Mouse (Mus musculus) testis, postnatal 14 days (tissue): ENCODE results near the gene Ehbp1l1.

ENCODE experiments used
- DNase-seq: peaks from one replicate; pipeline ENCODE4 v3.0.0; 2021; ENCODE audit warnings: low spot score

Ehbp1l1 gene

DNA sequence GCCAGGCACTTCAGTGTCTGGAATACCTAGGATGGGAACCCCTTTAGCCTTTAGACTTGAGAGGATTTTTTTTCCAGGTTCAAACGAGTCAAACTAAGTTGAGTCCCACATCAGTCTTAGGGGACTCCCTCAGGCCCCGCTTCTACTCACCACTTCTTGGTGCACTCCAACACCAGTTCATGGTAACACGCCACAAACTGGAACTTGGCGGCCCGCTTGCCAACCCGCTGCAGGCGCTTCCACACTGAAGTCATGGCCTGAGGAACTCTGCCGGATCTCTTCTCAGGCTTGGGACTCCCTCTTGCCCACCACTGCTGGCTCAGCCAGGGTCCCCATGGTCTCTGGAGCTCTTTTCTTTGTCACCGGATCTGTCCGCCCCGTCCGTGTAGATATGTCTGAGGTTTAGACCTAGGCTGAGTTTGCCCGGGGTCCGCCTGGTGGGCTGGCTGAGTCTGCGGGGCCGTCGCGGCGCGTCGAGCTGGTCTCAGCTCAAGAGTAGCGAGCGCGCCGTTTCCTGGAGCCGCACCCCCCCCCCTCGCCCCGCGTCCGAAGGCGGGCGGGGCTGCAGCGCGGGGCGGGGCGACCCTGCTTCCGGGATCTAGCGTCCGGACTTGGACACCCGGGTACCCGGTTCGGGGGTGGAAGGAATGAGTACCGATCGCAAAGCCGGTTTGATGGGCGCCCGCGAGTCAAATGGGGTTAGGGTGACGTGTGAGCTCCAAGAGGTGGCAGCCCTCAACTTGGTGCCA is at the start of gene Ehbp1l1:
TSS of gene Ehbp1l1 (minus strand) at position 551 of the 749 bp plus-strand sequence.
- peak; percentile 41 for DNase-seq

DNA sequence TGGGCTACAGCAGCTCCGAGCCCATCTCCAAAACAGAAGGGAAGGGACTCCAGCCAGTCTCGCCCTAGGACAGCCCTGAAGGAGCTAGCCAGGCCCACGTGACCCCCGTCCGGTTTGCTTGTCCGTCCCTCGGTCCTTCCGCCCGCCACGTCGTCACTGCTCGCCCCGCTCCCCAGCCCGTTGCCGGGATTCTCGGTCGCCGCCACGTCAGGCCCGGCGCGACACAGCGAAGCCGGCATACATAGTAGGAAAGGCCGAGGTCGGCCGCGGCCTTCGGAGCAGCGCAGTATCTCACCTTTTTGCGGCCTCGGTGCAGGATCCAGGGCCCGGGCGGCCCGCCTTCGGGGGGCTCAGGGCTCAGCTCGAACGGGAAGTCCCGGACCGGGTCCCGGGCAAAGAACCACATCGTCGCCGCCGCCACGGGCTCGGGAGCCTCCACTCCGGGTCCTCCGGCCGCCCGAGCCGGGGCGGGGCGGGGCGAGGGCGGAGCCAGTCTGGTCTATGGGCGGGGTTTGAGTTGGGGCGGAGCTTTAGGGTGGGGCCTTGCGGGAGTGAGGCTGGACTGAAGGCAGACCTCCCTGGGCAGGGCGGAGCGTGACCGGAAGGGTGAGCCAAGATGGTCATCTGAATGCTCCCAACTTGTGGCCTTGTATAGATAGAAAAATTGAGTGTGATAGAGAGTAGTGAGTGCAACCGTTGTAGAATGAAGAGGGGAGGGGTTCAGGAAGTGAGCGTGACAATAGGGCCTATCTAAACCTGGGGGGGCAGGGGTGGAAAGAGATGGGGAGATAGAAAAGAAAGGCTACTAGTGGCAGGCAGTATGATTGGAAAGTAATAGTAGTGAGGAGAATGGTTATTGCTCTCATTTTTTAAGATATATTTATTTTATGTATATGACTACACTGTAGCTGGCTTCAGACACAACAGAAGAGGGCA is 45.1 kb upstream of the Ehbp1l1 start, which contains the start of gene Scyl1:
TSS of gene Scyl1 (minus strand) at position 495 of the 936 bp plus-strand sequence.
- DNase-seq = peak; percentile 91

DNA sequence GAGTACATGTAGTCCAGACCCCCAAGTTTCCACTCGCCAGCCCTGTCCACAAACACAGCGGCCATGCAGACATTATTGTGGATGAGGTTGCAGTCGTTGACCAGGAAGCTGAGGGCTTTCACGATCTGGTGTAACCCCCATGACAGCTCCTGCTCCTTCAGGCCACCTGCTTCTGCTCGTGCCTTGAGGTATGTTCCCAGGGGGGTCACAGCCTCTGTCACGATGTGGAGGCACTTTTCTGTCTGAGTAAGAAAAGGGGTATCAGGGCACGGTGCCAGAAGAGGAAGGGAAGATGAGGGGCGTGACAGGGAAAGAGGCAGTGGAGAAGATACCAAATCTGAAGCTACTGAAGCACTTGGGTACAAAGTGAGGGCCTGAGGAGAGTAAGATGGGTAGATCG is 44.2 kb upstream of the Ehbp1l1 start:
- no peak for DNase-seq

DNA sequence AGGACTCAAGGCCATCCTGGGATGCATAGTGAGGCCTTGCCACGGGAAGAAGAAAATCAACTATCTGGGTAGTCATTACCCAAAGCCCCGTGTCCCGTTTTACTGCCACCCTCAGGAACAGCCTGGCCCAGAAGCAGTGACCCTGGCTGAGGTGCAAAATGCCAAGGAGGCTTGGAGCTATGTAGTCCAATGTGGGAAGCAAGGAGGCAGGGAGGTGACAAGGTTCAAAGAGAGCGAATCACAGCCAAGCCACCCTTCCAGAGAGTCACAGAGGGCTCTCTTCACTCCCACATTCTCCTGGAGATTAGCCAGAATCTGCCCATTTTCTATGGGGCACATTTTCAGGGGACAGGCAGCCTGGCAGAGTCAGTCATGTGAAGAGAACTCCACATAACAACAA is 41.2 kb upstream of the Ehbp1l1 start:
- no peak for DNase-seq

DNA sequence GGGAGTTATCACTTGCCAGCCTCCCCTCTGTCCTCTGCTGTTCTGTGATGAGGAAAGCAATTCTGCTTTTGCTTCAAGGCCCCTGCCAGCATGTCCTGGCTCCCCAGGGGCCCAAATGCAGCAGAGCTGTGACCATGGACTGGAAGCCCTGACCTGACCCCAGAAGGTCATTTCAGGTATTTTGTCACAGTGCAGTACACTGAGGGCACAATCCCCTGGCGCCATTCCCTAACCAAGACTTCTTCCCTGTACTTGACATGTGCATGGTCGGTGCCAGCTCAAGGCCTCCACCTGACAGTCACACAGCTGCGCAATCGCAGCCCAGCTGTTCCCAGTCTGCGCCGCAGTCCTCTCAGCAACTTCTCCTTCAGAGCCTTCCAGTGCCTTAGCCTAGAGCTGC is 37.0 kb upstream of the Ehbp1l1 start:
- no peak for DNase-seq

DNA sequence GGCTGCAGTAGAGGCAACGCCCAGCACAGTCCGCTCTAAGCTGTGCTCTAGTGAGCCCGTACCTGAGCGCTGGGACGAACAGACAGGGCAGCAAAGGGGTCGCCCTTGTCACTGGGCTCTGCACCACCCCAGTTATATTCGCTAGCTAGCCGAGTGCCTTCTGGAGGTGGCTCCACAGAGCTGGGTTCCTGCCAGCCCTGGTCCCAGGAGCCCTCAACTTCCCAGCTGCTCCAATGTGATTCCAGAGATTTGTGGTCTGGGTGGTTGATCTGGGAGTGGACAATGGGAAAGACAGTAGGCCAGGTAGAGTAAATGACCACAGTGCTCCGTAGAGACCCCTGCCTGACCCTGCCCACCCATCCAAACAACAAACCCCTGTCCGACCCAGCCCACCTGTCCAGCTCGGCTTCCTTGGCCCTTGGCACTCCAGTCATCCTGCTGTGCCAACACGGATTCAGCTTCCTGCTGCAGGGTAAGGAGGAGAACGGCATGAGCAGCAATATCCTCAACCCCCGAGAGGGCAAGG is 32.8 kb upstream of the Ehbp1l1 start:
- no peak for DNase-seq

DNA sequence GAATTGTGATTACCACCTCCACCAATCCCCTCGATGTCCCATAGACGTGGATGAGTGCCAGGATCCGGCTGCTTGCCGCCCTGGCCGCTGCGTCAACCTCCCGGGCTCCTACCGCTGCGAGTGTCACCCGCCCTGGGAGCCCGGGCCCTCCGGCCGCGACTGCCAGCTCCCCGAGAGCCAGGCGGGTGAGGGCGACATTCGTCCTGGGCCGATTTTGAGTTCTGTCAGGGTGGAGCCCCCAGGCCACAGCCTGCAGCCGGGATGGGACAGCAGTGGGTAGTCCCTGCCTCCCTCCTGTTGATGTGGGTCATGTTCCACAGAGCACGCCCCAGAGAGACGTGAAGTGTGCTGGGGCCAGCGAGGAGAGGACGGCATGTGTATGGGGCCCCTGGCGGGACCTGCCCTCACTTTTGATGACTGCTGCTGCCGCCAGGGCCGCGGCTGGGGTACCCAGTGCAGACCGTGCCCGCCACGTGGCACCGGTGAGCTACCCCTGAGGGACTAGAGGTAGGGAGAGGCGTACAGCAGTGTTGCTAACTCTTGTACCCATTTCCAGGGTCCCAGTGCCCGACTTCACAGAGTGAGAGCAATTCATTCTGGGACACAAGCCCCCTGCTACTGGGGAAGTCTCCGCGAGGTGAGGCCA is 31.0 kb upstream of the Ehbp1l1 start:
- DNase-seq = no peak

DNA sequence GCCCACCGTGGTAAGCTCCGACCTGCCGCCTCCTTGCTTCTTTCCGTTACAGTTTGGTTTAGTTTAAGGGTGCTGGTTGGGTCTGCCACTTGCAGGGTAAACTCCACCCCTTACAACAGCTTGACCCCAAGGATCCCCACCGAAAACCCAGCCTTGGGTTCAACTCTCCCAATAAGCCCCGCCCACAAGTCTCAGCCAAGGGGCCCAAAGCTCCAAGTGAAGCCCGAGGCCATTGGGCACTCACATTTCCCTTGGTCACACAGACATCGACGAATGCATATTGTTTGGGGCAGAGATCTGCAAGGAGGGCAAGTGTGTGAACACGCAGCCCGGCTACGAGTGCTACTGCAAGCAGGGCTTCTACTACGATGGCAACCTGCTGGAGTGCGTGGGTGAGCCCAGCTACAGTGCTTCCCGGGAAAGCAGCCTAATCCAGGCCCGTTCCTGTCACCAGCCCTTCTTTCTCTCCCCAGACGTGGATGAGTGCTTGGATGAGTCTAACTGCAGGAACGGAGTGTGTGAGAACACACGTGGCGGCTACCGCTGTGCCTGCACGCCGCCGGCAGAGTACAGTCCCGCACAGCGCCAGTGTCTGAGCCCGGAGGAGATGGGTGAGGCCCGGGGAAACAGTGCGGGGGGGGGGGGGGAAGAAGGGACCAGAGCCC is 30.3 kb upstream of the Ehbp1l1 start:
- DNase-seq = no peak

DNA sequence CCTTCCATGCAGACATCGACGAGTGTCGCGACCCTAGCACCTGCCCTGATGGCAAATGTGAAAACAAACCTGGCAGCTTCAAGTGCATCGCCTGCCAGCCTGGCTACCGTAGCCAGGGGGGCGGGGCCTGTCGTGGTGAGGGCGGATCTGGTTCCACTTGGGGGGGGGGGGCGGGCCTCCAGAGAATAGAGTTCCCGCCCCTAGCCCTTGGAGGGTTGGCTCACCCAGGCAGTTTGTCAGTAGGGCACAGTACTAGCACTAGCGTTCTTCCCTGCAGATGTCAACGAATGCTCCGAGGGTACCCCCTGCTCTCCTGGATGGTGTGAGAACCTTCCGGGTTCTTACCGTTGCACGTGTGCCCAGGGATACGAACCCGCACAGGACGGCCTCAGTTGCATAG is 25.6 kb upstream of the Ehbp1l1 start:
- DNase-seq = no peak

DNA sequence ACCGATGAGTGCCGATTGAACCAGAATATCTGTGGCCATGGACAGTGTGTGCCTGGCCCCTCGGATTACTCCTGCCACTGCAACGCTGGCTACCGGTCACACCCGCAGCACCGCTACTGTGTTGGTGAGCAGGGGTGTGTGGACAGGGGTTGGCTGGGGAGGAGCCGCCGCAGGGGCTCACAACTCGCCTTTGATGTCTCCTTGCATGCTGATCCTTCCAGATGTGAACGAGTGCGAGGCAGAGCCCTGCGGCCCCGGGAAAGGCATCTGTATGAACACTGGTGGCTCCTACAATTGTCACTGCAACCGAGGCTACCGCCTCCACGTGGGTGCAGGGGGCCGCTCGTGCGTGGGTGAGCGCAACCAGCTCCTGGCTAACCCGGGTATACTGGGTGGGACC is 24.8 kb upstream of the Ehbp1l1 start:
- no peak for DNase-seq

DNA sequence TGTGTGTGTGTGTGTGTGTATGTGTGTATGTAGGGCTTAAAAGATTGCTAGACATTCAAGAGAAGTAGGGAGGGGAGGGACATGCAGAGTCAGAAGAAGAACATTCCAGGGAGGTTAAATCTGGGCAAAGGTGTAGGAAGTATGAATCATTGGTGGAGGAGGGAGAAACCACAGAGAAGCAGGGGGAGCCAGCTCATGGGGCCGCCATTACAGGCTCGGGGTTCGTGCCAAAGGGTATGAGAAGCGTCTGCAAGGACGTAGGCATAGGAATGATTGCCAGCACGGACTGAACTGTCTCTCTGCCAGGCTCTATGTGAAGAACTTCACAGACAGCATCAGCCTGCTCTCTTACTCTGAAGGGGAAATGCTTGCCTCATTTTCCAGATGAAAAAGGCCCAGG is 23.4 kb upstream of the Ehbp1l1 start:
- DNase-seq = no peak

DNA sequence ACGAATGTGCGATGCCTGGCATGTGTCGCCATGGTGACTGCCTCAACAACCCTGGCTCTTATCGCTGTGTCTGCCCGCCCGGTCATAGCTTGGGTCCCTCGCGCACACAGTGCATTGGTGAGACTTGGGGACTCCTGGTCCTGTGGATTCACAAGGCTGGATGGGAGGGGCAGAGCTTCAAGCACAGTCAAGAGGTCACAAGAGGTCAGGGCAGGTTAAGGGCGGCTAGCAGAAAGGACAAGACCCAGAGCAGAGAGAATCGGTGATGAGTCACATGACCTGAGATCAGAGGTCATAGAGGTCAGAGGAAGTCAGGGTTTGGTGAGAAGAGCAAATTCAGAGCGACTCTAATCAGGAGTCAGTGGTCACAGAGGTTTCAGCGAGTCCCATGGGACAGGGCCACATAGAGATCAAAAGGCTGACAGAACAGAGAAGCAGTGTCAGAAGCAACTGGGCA is 20.8 kb upstream of the Ehbp1l1 start:
- DNase-seq = no peak

DNA sequence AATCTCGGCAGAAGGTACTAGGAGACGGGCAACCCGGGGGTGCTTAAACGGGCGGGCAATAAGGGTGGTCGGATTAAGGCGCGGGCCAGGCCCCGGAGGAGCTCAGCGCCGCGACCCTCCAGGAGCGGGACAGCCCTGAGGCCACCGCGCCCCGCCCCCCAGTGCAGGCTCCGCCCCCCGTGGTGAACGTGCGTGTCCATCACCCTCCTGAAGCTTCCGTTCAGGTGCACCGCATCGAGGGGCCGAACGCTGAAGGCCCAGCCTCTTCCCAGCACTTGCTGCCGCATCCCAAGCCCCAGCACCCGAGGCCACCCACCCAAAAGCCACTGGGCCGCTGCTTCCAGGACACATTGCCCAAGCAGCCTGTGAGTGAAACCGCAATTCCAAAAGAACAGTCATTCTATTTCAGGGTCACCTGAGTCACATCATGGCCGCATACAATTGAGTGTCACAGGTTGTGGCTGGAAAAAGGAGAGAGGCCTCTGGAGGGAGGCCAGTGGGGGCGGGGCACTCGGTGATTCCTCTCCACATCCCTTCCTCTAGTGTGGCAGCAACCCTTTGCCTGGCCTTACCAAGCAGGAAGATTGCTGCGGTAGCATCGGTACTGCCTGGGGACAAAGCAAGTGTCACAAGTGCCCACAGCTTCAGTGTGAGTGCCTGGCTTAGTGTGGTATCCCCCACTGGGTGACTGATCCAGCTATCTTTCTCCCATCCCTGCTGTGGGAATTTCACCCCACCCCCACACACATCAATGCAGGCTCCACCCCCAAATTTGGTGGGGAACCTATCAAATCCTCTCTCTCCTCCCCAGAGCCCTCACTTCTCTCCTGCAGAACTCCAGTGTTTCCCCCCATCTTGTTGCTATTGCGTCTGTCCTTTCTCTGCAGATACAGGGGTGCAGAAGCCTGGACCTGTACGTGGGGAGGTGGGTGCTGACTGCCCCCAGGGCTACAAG is 19.9 kb upstream of the Ehbp1l1 start:
- no peak for DNase-seq

DNA sequence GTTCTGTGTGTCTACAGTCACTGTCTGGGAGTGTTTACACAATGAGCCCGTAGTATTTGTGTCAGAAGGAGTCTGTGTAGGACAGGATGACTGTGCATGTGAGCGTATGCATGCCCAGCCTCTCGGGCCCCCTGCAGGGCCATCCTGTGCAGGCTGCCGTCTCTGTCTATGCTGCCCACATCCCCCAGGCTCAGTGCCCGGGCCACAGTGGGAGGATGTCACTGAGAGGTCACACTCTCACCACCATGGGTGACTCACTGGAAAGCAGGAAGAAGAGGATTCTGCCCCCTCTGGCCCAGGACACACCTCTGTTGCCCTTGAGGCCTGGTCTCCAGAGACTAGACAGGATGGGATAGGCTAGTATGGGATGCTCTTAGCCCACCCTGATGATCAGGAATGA is 17.5 kb upstream of the Ehbp1l1 start:
- DNase-seq = no peak

DNA sequence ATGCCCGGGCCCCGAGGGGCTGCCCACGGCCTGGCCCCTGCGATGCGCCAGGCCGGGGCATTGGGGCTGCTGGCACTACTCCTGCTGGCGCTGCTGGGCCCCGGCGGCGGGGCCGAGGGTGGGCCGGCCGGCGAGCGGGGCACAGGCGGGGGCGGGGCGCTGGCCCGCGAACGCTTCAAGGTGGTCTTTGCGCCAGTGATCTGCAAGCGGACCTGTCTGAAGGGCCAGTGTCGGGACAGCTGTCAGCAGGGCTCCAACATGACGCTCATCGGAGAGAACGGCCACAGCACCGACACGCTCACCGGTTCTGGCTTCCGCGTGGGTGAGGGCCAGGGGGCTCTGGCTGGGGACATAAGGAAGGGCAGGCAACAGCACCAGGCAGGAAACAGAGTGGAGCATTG is 16.1 kb upstream of the Ehbp1l1 start:
- no peak for DNase-seq

DNA sequence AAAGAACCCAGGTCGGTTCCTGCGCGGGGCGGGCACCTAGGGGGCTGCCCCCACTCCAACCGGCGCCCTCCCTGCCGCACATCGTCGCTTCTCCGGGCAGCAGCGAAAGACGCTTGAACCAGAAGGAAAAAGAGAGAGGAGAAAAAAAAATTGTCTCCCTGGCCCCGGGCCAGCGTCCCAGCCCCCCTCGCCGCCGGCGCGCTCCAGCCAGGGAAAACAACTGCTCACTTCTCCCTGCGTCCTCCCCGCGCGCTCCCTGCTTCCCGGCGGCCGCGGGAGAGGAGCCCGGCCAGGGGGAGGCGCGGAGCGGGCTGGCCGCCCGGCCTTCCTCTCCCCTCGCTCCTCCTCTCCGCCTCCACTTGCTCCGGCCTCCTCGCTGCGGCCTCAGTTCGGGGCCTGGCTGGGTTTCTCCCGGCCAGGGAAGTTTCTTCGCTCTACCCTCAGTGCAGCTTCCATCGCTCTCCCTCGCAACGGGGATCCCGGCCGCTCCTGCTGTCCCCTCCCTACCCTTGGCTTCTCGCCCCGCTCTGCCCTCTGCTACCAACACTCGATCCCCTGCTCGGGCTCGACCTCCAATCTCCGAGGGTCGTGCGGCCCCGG is 15.6 kb upstream of the Ehbp1l1 start:
- DNase-seq = peak; percentile 72

DNA sequence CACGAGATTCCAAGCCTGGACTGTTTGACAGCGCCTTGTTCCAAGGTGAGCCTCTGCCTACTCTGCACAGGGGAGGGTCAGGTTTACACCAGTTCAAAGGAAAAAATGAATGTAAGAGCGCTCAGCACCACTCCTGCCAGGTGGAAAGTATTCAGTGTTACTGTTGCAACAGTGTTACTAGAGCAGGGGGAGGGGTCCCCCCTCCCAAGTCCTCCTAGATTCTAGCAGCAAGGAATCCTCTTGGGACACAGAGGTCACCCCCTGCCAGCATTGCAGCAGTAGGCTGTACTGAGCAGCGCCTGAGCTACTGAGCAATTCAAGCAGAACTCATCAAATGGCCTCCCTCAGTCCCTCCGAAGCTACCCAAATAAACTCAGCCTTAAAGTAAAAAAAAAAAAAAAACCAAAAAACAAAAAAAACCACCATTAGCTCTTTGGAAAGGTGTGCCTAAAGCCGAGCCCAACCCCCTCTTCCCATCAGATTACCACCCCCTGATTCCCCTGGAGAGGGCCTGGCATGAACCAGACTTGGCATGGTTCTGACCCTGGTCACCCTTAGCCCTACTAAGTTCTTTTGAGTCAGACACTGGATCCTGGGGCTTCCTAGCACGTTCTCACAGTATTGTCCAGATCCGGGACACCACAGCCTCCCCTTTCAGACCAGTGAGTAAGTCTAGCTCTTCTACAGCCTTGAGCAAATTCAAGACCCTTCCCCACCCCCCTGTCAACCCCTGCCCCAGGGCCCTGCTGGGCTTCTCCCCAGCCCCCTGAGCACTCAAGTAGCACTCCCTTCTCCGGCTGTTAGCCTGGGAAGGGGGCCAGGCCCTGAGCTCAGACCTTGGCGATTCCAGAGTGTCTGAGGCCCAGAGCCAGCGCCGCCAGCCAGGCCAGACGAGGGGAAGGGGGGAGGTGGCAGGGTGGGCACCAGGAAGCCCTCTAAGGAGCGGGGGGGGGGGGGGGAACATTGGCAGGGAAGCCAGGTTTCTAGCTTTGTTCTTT is 14.5 kb upstream of the Ehbp1l1 start, which contains the start of gene Ltbp3:
TSS of gene Ltbp3 (plus strand) at position 585 of the 998 bp plus-strand sequence.
- peak; percentile 83 for DNase-seq

DNA sequence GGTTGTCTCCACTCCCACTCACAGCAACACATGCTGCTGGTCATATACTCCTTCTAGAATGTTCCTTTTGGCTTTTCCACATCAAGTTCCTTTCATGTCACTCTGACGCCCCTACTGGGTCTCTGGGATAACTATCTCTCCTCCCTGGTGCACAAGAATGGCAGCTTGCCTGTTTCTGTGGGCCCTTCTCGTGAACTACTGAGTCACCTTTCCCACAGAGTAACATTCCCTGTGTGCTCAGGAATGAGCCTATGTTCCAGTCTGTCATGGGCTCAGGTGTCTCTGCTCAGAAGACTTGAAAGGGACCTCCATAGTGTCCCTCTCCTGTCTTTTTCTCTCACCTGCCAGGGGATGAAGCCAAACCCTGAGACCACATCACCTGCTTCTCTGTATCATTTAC is 13.3 kb upstream of the Ehbp1l1 start:
- no peak for DNase-seq

DNA sequence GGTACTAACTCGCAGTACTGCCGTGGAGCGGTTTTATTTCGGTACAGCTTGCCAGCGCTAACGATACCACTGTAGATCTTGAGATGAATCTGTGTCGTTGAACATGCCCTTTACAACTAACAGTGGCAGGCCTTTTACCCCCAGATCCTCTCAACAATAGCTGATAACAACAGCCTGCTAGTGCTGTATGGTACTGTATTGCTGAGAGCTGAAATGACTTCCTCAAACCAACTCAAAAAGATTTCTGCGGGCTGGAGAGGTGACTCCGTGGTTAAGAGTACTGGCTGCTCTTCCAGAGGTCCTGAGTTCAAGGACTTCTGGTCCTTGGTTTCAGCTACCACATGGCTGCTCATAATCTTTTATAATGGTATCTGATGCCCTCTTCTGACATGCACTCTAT is 8.2 kb upstream of the Ehbp1l1 start:
- no peak for DNase-seq
